Mouse (Mus musculus) heart, embryonic 16.5 days (tissue): Measurements from ENCODE around the gene Slc27a2. TPM values are rescaled to one million over a fixed set of nuclear protein-coding genes. Genes with fewer than 3 reads are reported as not detected.

Experiments
- ATAC-seq: fragments of 200-750 bp; cut with Nextera tagmentation; replicated peaks from 2 replicates; pipeline ENCODE4 v1.8.0; 2017; ENCODE audit warnings: moderate number of reproducible peaks; ENCODE audit not compliant: insufficient read depth, low FRiP score; ENCODE audit errors: extremely low read depth
- H3K27ac ChIP-seq: fragments of 300-500 bp; sonication (generic); 2 replicates; pipeline ENCODE4 v1.5.1; 2014; ENCODE audit warnings: mild to moderate bottlenecking, low read length, control low read depth, moderate library complexity
- H3K27me3 ChIP-seq: fragments of 300-500 bp; sonication (generic); 2 replicates; pipeline ENCODE4 v1.6.1; 2014; ENCODE audit warnings: low read length, mixed read lengths; ENCODE audit not compliant: control insufficient read depth, insufficient read depth
- H3K36me3 ChIP-seq: fragments of 300-500 bp; sonication (generic); 2 replicates; pipeline ENCODE4 v1.6.1; 2014; ENCODE audit not compliant: control insufficient read depth, insufficient read depth
- H3K4me1 ChIP-seq: fragments of 300-500 bp; sonication (generic); 2 replicates; pipeline ENCODE4 v1.6.1; 2014; ENCODE audit warnings: low read length, mixed read lengths; ENCODE audit not compliant: control insufficient read depth, insufficient read depth
- H3K4me2 ChIP-seq: fragments of 300-500 bp; sonication (generic); 2 replicates; pipeline ENCODE4 v1.6.1; 2014; ENCODE audit warnings: low read depth, mild to moderate bottlenecking, control low read depth, low read length
- H3K4me3 ChIP-seq: fragments of 300-500 bp; sonication (generic); 2 replicates; pipeline ENCODE4 v1.5.1; 2014; ENCODE audit warnings: mild to moderate bottlenecking, control low read depth, low read length
- H3K9ac ChIP-seq: fragments of 300-500 bp; sonication (generic); 2 replicates; pipeline ENCODE4 v1.6.1; 2014; ENCODE audit warnings: low read length, control low read depth
- H3K9me3 ChIP-seq: fragments of 300-500 bp; sonication (generic); replicated peaks from 2 replicates; pipeline ENCODE4 v1.6.1; 2016; ENCODE audit warnings: low read length; ENCODE audit not compliant: control insufficient read depth
- WGBS: fragments of 180-500 bp; shearing (Covaris S2); extraction: QIAGEN DNeasy Blood & Tissue Kit; methylation state at CpG from one replicate; pipeline ENCODE4 v1.1.7; 2014; 5-methylcytosine and 5-hydroxymethylcytosine counted together
- polyA plus RNA-seq: library from polyadenylated mRNA; unstranded; fragments of >200 nt; fragmentation: Nextera tagmentation; extraction: Ambion mirVana; gene quantifications from 2 replicates; pipeline ENCODE4 v1.2.1, GENCODE M21; 2015

Slc27a2 gene
- polyA plus RNA-seq, 1 experiment from 2014 or later, result 0.80 TPM

DNA sequence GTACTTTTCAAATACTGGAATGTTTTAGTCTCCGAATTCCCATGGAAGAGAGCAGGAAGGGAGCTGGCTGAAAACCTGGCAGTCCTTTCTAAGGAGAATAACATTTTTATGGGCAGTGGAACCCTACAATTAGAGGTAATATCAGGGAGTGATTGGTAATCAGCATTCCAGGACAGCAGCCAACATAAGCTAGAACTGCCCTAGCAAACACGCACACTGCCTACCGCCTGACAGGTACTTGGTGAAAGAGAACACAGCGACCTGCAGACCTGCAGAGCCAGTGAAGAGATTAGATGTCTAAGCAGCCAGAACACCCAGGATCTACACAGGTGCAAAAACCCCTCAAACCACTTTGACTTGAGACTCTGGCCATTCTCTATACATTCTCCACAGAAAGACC lies 20.5 kb downstream of the Slc27a2 start:
- H3K4me3 ChIP-seq, result no peak overlapping the region
- WGBS, result 55% methylated on average over 4 of the region's 4 CpGs
- no peak overlapping the region for H3K27ac ChIP-seq

DNA sequence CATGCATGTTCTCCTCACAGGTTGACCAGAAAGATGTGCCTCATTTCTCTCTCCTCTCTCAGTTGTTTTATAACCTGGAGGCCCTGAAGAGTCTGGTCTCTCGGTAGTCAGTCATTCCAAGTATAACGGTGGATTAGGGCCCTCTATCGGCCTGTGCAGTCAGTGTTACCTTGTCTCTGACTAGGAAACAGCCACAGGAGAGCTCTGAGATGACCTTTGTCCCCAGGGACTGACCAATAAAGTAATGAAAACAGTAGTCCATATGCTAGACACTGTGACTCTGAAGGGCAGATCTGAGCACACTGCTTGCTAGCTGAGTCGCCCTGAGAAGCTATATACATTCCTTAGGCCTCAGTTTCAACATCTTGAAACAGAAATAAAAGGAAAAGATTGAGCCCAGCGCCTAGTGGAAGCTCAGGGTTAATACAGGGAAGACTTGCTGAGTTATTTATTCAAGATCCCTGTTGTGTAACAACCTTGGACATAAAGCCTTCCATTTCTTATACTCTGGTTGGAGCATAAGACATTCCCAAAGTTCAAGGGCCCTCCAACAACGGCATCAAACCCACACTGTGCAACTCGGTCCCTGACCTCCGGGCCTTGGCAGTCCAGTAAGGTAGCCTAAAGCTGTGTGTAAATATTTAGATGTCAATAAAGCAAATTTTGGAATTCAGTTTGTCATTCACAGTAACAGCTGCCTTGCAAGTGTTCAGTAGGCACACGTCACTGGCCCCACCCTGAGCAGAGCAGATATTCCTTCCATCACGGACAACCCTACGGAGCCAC lies 23.4 kb downstream of the Slc27a2 start:
- H3K9ac ChIP-seq, result no peak overlapping the region
- WGBS, result 76% methylated on average over 11 of the region's 11 CpGs

More for the DNA sequence above, 20.5 kb downstream of the Slc27a2 start:
- Histone ChIP-seq H3K36me3 (no peaks in the 10 kb centered on the region), H3K4me1 (no peaks in the 10 kb centered on the region), H3K9me3 (peaks cover 7% of the 10 kb centered on the region), H3K4me2 (no peak overlapping the region), H3K27me3 (no peaks in the 10 kb centered on the region), H3K9ac (no peak overlapping the region)
- no peak for ATAC-seq

DNA sequence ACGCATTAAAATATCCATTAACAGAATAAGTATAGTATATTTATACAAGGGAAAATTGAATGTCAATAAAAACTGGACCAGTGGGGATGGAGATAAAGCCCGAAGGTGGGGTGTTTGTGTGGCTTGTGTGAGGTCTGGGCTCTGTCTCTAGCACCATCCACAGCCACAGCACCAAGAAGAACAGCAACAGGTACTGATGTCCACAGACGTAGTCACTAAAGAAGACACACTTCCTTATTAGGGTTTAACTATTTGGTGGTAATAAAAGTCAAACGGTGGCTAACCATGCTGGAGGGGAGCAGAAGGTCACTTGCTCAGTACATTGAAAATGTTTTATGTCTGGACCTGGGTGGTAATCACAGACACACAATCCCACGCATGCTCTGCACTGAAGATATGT lies 25.2 kb downstream of the Slc27a2 start:
- H3K36me3 ChIP-seq, result no peaks in the 10 kb centered on the region
- no peak overlapping the region for H3K4me2 ChIP-seq
- no peak for ATAC-seq
- no peaks in the 10 kb centered on the region for H3K9me3 ChIP-seq
- no peaks in the 10 kb centered on the region for H3K27me3 ChIP-seq
- H3K9ac ChIP-seq, result no peak overlapping the region
- H3K4me1 ChIP-seq, result no peaks in the 10 kb centered on the region
- H3K4me3 ChIP-seq, result no peak overlapping the region
- 77% methylated on average over 5 of the region's 5 CpGs for WGBS
- no peak overlapping the region for H3K27ac ChIP-seq

More for the DNA sequence above, 23.4 kb downstream of the Slc27a2 start:
- ATAC-seq, result no peak
- Histone ChIP-seq H3K4me2 (no peak overlapping the region), H3K9me3 (peaks cover 4% of the 10 kb centered on the region), H3K27ac (no peak overlapping the region), H3K4me1 (no peaks in the 10 kb centered on the region), H3K27me3 (no peaks in the 10 kb centered on the region), H3K36me3 (no peaks in the 10 kb centered on the region), H3K4me3 (no peak overlapping the region)

DNA sequence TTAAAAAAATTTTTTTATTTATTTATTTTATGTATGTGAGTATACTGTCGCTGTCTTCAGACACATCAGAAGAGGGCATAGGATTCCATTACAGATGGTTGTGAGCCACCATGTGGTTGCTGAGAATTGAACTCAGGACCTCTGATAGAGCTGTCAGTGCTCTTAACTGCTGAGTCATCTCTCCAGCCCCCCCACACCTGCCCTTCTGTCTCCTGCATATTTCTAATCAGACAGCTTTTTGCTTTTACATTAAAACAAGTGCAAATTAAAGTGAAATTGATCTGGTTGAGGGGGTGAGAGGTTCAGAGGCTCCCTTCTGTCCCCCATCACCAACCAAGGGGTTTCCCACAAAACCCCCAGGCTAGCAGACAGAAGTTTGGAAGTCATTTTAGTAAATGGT lies 27.1 kb downstream of the Slc27a2 start:
- Histone ChIP-seq H3K9me3 (no peaks in the 10 kb centered on the region), H3K36me3 (no peaks in the 10 kb centered on the region), H3K27ac (no peak overlapping the region), H3K4me2 (no peak overlapping the region), H3K4me3 (no peak overlapping the region), H3K27me3 (no peaks in the 10 kb centered on the region), H3K4me1 (no peaks in the 10 kb centered on the region), H3K9ac (no peak overlapping the region)
- 82% methylated on average over 1 of the region's 1 CpGs for WGBS
- no peak for ATAC-seq

DNA sequence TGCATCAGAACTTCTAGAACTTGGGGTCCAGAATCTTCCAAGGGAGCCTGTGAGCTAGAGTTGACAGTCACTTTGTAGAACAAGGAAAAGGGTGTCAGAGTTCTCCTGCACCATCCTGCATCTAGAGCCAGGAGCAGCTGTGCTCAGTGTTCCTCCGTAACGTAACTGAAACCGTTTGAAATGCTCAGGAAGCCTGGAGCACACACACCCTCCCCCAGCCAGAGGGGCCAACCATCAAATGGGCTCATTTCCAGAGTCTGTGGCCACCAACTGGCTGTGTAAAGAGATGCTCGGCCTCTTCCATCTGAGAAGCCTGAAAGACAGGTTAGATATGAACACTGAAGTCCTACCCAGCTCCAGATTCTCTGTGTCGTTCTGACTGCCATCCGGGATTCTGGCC lies 31.8 kb downstream of the Slc27a2 start:
- no peaks in the 10 kb centered on the region for H3K36me3 ChIP-seq
- 56% methylated on average over 6 of the region's 6 CpGs for WGBS

DNA sequence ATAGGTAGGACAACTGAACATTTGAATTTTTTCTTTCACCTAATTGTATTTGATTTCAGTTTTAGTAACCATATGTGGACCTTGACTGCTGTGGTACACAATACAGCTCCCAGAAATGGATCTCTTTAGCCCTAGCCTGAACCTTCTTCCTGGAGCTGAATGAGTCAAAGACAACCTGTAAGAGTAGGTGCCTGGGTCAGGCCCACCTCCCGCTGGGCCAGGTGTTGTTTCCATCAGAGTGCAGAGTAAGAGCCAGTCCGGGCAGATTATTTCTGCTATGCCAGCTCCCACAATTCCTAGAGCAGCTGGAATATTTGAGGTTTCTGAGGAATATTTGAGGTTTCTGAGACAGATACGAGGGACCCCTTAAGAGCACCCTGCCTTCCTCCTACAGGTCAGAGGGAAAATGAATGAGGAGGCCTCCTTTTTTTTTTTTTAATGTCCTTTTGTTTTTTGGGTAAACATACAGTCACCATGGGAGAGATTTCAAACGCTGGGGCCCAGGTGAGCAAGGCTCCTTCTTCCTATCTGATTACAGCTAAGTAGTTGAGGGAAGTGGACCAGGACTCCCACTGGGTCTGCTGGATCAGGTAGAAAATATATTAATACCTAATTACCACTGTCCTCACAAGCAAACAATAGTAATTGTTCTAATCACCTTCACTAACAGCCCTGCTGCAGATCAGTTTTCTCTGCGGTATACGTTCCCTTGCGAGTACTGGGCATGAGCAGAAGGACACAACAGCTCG lies 32.6 kb downstream of the Slc27a2 start:
- Histone ChIP-seq H3K27me3 (no peaks in the 10 kb centered on the region), H3K9ac (no peak overlapping the region), H3K4me2 (no peak overlapping the region), H3K4me3 (no peak overlapping the region), H3K4me1 (no peaks in the 10 kb centered on the region), H3K9me3 (no peaks in the 10 kb centered on the region), H3K36me3 (no peaks in the 10 kb centered on the region), H3K27ac (no peak overlapping the region)
- WGBS, result 76% methylated on average over 8 of the region's 8 CpGs
- no peak for ATAC-seq

More for the DNA sequence above, 31.8 kb downstream of the Slc27a2 start:
- Histone ChIP-seq H3K27ac (no peak overlapping the region), H3K4me3 (no peak overlapping the region), H3K27me3 (no peaks in the 10 kb centered on the region), H3K4me1 (no peaks in the 10 kb centered on the region), H3K9ac (no peak overlapping the region), H3K4me2 (no peak overlapping the region), H3K9me3 (no peaks in the 10 kb centered on the region)
- ATAC-seq, result no peak

DNA sequence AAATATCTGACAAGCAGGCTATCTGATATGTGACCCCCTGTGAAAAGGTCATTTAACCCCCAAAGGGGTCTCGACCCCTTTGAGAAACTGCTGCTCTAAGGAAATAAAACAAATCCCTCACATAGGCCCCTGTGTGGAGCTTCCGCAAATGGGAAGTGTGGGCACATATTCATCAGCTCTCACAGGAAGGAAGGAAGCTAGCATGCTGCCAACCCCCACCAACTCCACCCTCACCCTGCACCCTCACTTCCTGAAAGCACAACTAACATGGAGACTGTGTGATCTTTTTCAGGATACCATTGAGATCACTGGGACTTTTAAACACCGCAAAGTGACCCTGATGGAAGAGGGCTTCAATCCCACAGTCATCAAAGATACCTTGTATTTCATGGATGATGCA lies 35.3 kb downstream of the Slc27a2 start:
- no peaks in the 10 kb centered on the region for H3K27me3 ChIP-seq
- no peak overlapping the region for H3K4me2 ChIP-seq
- 66% methylated on average over 3 of the region's 3 CpGs for WGBS
- no peaks in the 10 kb centered on the region for H3K4me1 ChIP-seq
- no peak overlapping the region for H3K9ac ChIP-seq
- no peaks in the 10 kb centered on the region for H3K36me3 ChIP-seq
- no peak overlapping the region for H3K4me3 ChIP-seq
- no peak for ATAC-seq
- no peaks in the 10 kb centered on the region for H3K9me3 ChIP-seq
- H3K27ac ChIP-seq, result no peak overlapping the region

DNA sequence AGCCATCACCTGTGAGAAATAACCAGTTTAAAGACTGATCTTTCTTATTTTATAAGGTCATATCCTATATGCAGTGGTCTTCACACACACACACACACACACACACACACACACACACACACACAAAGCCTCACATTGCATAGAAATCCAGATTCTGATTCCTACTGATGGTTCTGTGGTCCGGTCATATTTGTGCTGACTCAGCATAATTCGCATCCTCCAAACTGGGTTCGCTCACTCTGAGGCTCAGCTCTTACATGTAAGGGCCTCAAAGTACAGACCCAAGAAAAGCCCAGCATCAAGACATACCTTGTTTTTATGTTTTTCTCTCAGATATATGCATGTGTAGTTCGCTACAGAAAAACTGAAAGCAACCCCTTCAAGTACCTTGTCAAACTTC lies 39.1 kb downstream of the Slc27a2 start:
- Histone ChIP-seq H3K36me3 (no peaks in the 10 kb centered on the region), H3K9ac (no peak overlapping the region), H3K27me3 (no peaks in the 10 kb centered on the region), H3K9me3 (no peaks in the 10 kb centered on the region), H3K4me1 (no peaks in the 10 kb centered on the region), H3K4me3 (no peak overlapping the region), H3K4me2 (no peak overlapping the region), H3K27ac (no peak overlapping the region)
- ATAC-seq, result no peak
- 89% methylated on average over 4 of the region's 4 CpGs for WGBS
